Mouse (Mus musculus): ENCODE measurements at regions not wholly inside any gene's neighbourhood (a gene's known extent, or its start where the extent isn't known, plus 50 kb on each side); places are given as distances from the start of the nearest gene placed in this dataset.

DNA sequence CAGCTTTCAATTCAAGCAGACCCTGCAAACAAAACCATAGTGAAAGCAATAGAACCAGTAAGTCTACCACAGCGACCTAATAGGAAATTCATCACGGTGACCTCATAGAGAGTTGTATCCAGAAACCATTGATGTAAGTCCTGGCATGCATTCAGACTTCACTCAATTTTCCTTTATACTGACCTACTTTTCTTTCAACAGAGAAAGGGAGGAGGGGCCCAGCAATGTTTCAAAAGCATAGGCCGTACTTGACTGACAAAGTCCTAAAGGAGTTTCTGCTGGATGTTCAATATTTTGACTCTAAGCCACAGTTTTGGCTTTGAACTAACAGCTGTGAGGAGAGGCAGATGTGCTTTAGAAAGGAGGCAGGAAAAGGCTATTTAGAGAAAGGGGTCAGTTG is 88.4 kb downstream of the AI593442 start:
- DNase-seq (ENCODE audit: low read depth, low spot score) = no peak

DNA sequence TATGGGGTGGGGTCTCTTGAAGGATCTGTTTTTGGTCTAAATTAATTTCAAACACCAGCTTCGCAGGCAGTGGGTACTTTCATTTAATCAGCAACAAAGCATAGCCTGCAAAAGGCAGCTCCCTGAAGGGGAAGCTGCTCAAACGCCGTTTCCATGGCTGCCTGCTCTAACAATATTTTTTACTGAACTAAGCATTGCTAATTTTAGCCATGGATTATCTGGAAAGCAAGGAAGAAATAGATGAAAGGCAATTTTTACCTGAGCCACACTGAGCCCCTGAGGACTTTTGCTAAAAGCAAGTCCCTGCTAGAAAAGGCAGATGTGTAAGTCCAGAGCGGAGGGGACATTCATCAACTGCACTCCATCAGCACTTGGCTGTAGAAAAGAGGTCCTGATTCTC is 105.5 kb downstream of the AI593442 start:
- no peak for DNase-seq (ENCODE audit: low read depth, low spot score)

- DNase-seq (ENCODE audit: low read depth, low spot score) = no peak
Measured at GRCm38 (mm10) chr9:52551577-52552281, 127.9 kb downstream of the AI593442 start.

- no peak for DNase-seq (ENCODE audit: low read depth, low spot score)
Measured at GRCm38 (mm10) chr9:52546071-52546470, 133.5 kb downstream of the AI593442 start.

DNA sequence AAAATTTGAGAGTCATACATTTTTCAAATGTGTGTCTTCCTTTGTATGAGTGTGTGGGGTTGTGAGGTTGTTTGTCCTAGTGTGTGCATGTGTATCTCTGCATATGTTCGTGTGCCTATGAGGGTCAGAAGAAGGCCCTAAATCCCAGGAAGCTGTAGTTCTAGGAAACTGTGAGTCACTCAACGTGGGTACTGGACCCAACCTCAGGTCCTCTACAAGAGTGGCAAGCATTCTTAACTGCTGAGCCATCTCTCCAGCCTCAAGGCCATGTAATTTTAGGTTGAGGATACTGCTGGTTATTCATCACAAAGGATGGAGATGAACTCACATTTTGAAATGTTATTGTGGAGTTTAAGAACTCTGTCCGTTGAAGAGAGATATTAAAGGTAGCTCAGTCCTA is 140.5 kb downstream of the AI593442 start:
- DNase-seq (ENCODE audit: low read depth, low spot score) = no peak

DNA sequence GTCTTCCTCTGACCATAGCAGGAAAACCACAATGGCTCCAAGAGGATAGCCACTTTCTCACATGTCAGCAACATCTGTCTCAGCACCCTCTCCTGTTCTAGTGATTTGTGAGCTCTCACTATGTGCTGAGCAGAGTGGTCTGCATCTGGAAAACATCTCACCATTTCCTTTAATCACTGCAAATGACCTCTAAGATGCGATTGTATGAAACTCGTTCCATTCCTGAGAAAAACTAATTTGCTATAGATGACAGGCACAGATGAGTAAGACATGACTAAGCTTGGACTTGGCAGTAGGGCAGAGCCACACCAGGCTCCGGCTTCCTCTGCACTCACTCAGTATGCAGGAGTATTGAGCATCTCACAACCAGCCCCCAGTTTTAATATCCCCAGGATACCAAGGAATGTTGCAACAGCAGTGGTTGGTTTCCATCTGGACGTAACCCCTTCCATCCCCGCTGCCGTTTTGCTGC is 150.1 kb downstream of the AI593442 start:
- no peak for DNase-seq (ENCODE audit: low read depth, low spot score)

DNA sequence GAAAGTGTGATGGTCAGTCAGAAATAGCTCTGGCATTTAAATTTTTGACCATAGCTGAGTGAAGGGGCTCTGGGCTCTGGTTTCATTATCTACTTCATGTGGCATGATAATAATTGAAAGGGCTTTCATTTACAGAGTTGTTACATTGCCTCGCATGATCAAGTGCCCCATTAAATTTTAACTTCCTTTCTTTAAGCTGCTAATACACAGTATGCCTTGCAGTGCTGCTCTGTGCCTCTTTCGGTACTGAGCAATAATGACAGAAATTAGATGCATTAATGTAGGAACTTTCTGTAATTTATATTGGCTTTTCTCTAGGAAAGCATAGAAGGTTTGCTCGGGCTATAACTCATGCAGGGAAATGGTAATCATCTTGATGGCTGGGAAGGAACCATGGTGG is 179.1 kb downstream of the AI593442 start:
- no peak for DNase-seq (ENCODE audit: low read depth, low spot score)

GRCm38 (mm10) chr9:52495483-52496270 is 183.9 kb downstream of the AI593442 start:
- peak; percentile 42 for DNase-seq (ENCODE audit: low read depth, low spot score)

DNA sequence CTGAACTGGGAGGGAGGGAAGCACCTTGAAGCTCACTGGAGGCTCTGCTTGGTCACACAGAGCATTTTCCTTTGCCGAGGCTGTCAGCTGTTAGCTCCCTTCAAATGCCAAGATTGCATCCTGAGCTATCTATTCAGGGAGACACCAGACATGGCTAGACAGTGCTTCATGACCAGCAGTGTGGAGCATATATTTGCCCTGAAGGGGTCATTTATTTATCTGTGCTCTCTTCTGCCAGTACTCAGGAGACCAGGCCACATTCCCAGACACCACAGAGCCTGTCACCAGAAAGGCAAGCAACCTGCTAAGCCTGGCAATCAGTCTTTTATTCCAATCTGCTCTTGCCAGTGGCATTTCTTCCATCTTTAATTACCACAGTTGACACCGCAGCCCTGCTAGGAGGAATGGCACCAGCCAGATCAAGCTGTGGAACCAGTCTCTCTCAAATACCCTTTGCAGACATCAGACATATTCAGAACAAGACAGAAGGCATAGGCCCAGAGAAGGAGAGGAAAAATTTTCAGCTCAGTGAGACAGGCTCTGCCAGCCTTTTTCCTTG is 186.6 kb downstream of the AI593442 start:
- DNase-seq (ENCODE audit: low read depth, low spot score) = no peak

GRCm38 (mm10) chr9:52473555-52474196 is 205.9 kb downstream of the AI593442 start:
- DNase-seq (ENCODE audit: low read depth, low spot score) = no peak

GRCm38 (mm10) chr9:52472859-52473258 is 206.7 kb downstream of the AI593442 start:
- no peak for DNase-seq (ENCODE audit: low read depth, low spot score)

DNA sequence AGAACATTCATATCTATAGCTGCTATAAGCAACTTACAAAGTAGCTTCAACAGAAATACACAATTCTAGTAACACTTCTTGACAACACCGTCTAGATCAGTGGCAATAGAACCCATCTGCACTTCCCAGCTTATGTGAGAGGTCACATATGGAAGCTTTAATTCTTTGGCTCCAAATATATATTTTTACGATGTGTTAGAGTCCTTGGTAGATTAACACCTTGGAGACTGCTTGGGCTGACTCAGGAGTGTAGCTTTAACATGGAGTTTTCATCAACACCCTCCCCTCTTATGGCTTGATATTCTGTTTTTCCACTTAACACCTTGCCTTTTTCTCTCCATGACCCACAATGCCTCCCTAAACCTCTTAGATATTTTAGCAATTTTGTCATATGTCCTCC is 221.1 kb downstream of the AI593442 start:
- DNase-seq (ENCODE audit: low read depth, low spot score) = no peak

DNA sequence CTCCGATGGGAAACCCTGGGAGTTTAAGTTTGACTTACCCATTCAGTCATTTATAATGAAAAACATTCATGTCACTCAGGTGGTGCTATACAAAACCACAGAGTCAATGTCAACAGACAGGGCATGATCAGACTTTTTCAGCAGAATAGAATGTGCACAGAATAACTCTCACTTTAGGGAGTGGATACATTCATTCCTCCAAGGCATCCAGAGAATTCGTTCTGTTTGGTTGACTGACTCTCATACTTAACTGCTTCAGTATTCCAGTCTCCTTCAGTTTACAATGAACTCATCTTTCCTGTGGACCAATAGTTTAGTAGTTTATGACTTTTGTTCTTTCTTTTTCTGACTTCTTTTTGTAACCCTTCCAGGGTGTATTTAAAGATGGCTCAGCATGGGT is 225.1 kb downstream of the AI593442 start:
- no peak for DNase-seq (ENCODE audit: low read depth, low spot score)

GRCm38 (mm10) chr9:52451792-52452191 is 227.8 kb downstream of the AI593442 start:
- DNase-seq (ENCODE audit: low read depth, low spot score) = no peak

DNA sequence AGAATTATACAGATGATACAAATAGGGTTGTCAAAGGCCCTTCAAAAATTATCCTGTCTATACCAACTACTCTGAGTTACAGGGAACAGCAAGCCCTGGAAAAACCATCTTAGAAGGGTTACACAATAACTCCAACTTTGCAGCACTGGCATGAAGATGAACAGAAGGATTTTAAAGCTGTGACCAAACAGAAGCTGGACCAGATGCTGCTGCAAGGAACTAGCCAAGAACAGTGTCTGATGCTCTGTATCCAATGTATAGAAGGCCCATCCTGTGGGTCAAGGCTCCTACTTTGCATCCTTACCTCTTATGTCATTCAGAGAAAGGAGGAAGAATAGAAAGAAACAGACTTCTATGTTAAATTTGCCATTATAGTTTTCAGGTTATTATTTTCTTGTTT is 231.3 kb downstream of the AI593442 start:
- no peak for DNase-seq (ENCODE audit: low read depth, low spot score)

- DNase-seq (ENCODE audit: low read depth, low spot score) = no peak
Measured at GRCm38 (mm10) chr9:52443228-52443627, 236.4 kb downstream of the AI593442 start.

DNA sequence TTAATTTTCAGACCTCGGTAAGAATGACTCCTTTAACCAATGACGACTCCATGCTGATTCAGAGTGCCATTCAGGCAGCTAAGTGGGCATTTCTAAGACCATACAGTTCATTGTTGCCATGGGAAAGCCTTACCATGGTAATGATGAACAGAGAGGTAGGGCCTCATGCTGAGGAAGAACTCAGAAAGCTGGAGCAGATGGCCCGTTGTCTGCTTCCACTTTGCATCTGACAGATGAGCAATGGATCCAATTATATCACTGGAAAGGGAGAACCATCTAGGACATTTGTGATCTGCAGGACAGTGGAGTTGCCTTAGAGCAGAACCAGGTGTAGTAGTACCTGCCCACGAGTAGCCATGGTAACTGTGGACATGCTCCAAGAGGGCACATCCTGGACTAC is 245.4 kb downstream of the AI593442 start:
- DNase-seq (ENCODE audit: low read depth, low spot score) = no peak

DNA sequence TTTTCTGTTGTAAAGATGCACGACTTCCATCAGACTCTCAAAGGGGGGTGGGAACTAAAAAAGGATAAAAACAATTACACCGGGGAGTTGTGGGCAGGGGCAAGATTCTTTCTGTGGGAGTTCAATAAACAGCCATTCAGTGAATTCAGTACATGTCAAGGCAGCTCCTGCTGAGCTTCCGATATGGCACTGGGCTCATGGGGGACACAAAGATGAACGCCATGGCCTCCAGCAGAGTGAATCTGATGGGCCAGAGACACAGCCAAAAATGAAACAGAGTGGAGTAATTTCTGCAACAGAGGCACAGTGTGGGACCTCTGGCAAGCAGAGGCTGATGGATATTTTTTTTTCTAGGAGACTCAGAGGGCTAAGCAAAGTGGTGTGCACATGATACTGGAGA is 254.2 kb downstream of the AI593442 start:
- DNase-seq (ENCODE audit: low read depth, low spot score) = peak; percentile 9

DNA sequence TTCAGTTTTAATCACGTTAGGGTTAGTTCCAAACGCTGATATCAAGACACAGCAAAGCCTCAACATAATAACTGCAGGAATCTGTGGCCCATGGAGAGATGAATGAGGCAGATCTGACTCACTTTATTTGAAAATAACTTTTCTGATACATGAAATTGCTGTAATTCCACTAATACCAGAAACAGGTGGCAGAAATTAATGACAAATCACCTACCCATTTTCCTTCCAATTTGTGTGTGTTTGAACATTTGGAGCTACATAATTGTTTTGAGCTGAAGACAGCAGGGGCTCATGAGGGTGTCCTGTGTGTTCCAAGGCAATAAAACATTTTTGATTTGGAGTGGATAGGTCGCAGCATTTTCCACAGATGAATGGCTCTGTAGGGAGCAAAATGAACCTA is 254.2 kb upstream of the Zc3h12c start:
- DNase-seq (ENCODE audit: low read depth, low spot score) = no peak

GRCm38 (mm10) chr9:52415706-52416105 is 247.3 kb upstream of the Zc3h12c start:
- DNase-seq (ENCODE audit: low read depth, low spot score) = no peak

DNA sequence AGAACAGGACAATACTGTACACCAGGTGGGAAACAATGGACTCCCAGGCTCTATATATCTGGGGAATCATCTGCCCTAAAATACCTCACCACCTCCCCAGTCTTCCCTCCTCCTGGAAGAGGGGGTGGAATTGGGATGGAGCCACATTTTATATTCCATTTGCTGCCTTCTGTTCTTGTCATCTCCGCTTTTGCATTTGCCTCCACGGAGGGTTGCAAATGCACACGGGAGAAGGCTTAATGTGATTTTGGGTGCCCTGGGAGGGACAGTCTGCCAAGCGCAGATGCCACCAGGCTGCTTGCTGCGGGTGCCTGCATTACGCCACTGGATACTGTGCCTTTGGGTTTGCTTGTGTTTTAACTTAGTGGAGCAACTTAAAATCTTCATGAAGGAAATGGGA is 239.5 kb upstream of the Zc3h12c start:
- no peak for DNase-seq (ENCODE audit: low read depth, low spot score)

DNA sequence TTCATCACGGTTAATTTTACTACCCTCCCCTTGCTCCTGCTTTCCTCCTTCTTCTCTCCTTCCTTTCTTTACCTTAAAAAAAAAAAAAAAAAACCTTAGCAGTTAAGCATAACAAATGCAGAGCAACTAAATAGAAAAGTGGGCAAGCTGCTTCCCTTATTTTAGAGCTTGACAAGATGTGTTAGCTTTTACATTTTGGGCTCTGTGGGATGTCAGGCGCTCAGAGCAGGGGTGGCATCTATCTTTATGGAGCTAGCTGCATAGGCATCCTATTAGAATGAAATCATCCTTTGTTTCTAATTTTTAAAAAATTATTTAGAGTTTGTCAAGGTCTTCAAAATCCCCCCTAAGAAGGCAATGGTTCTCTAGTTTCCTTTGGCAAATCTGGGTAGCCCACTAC is 234.1 kb upstream of the Zc3h12c start:
- no peak for DNase-seq (ENCODE audit: low read depth, low spot score)

Measured in R1 (cell line).